Mouse (Mus musculus) gastrocnemius, adult 2 months (tissue): ENCODE measurements around the gene Dnajb8. TPM values are rescaled to one million over a fixed set of nuclear protein-coding genes. Genes with fewer than 3 reads are reported as not detected.

Experiments used
- DNase-seq: peaks from one replicate; pipeline ENCODE4 v3.0.0; 2022
- H3K27ac ChIP-seq: fragments of 200-600 bp; 2 replicates; pipeline ENCODE4 v1.8.1; 2022; ENCODE audit warnings: mild to moderate bottlenecking
- H3K4me3 ChIP-seq: fragments of 200-600 bp; 2 replicates; pipeline ENCODE4 v1.8.1; 2022; ENCODE audit warnings: mild to moderate bottlenecking, moderate library complexity
- CTCF ChIP-seq: fragments of 200-600 bp; IDR thresholded peaks from 2 replicates; pipeline ENCODE4 v1.8.1; 2022; ENCODE audit warnings: antibody characterized with exemption, mild to moderate bottlenecking, moderate library complexity
- intact Hi-C: fragments of 180-260 bp; cut with DNase I; formaldehyde crosslinking; loops from one replicate; pipeline ENCODE4 v1.15.1; 2025
- total RNA-seq, 2 experiments: library from RNA; stranded (reverse); gene quantifications; 2 replicates each; pipeline ENCODE4 v1.2.3; 2021

Gene Dnajb8
- total RNA-seq, 2 experiments from 2014 or later, result not detected

GRCm38 (mm10) chr6:88290129-88290766, 68.2 kb downstream of the Dnajb8 start:
- TF ChIP-seq CTCF, result no peak
- intact Hi-C loops, result no loop called here
- H3K4me3 ChIP-seq, result no peak overlapping the region
- H3K27ac ChIP-seq, result no peak overlapping the region
- DNase-seq, result peak; percentile 61

DNA sequence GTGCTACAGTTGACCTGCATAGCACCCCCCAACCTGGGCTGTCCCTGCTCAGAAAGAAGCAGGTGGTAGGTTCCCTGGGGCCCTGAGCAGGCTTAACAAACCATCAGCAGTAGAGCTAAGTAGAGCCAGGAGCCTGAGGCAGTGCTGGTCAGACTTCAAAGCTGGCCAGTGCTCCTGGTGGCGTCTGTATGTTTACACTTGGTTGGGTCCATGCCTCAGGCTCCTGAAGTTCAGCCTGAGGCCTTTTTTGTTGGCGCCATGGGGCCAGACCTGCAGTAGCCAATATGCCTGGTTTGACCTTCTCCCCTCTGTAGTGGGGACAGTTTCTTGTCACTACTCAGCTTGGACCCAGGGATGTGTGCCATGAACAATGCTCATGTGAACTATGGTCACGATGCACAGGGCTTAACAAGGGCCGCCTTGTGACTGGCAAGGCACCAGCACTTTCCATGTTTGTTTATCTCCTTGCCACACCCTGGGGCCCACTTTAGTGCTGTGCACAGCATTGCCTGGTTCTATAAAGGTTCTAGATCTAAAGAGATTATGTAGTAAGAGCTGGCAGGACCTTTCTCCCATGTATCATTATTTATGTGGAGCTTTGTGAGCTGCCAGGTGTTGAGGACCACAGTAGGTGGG, 70.3 kb downstream of the Dnajb8 start:
- H3K27ac ChIP-seq, result no peak overlapping the region
- DNase-seq, result no peak
- intact Hi-C loops, result no loop called here
- H3K4me3 ChIP-seq, result no peak overlapping the region
- TF ChIP-seq CTCF, result no peak

DNA sequence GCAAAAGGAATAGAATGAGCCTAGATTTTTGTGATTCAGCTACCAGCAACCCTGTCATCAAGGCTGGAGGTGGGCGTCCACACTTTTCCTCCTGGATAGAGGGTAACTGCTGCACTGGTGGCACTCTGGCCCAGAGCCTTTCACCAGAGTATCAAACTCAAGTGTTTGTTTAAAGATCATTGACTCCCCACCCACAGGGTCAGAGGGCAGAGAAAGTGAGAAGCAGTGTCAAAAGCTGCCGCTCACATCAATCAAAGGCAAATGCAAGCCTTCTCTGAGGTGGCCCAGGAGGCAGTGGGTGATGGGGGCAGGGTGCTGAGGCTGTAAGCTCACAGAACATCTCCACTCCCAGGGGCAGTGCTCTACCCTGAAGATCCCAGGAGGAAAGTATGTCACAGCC, 77.4 kb downstream of the Dnajb8 start:
- TF ChIP-seq CTCF, result no peak
- Histone ChIP-seq H3K4me3 (no peak overlapping the region), H3K27ac (no peak overlapping the region)
- intact Hi-C loops, result no loop called here
- no peak for DNase-seq

GRCm38 (mm10) chr6:88301234-88301633, 79.2 kb downstream of the Dnajb8 start:
- TF ChIP-seq CTCF, result no peak
- intact Hi-C loops, result no loop called here
- DNase-seq, result no peak
- Histone ChIP-seq H3K27ac (no peak overlapping the region), H3K4me3 (no peak overlapping the region)

Other genes with a start within 250 kb of the Dnajb8 start
- gene H1fx, start 240.6 kb upstream of the Dnajb8 start, total RNA-seq, result 1 to 10 TPM in 1 of 2 experiments, under 1 TPM in 1; 0.99 to 1.6 TPM
- gene Rab7, start 177.0 kb upstream of the Dnajb8 start, total RNA-seq, result 100 to 1,000 TPM; 320 to 401 TPM
- gene Rpn1, start 137.8 kb upstream of the Dnajb8 start, total RNA-seq, result 10 to 100 TPM; 75.9 to 83.2 TPM
- gene Gata2, start 28.4 kb upstream of the Dnajb8 start, total RNA-seq, result 1 to 10 TPM; 4.4 to 9.9 TPM
- gene Eefsec, start 224.3 kb downstream of the Dnajb8 start, total RNA-seq, result 1 to 10 TPM; 8.1 to 8.2 TPM
- 10 to 100 TPM; 20.2 to 21.9 TPM for gene Ruvbl1, start 243.1 kb downstream of the Dnajb8 start, total RNA-seq